11 mouse cellular contexts compared by ENCODE assay signal in the genomic region with DNA sequence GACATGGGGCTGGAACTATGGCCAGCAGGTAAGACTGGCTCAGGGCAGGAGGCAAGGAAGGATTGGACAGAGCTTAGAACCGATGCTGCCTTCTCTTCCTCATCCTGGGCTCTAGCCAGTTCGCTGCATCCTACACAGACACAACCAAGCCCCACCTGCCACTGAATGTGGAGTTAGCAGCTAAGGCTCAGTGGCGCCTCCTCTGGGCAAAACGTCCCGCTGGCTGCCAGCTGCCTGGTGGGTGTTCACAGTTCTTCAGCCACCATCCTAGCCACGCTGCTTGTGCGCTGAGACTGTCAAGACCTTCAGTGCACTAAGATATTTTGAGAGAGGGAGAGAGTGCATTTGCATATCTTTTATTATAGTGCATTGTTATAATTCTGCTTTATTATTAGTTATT. TPM values are rescaled to one million over a fixed set of nuclear protein-coding genes. Genes with fewer than 3 reads are reported as not detected.
DNase-seq lines count a peak whose midpoint lies in the region; TF ChIP-seq lines count a peak whose summit lies in the region.
"Had no signal": no experiment of that assay in that cellular context is flagged by ENCODE, and none has a peak within 500 bp of the region (broad histone marks: within the 10 kb centered on the region; RNA-seq: fewer than 3 reads in every experiment).

No protein-coding gene starts in this region.

- no peak overlapping the region for H3K9ac ChIP-seq in heart, adult 2 months (ENCODE audit: low read depth, low read length)
- H3K9ac ChIP-seq: heart, embryonic 15.5 days; intestine, embryonic 15.5 days; neural tube, embryonic 12.5 days had no signal

- H3K4me3 ChIP-seq in heart, adult 2 months: no peak overlapping the region
- H3K4me3 ChIP-seq in layer of hippocampus, adult 2 months: no peak overlapping the region
- H3K4me3 ChIP-seq: heart, embryonic 15.5 days; intestine, embryonic 15.5 days; neural tube, embryonic 12.5 days had no signal

- peaks cover 2% of the 10 kb centered on the region; the same call in 1 of the 2 replicates for H3K4me1 ChIP-seq in heart, adult 2 months (ENCODE audit: control insufficient read depth, insufficient read depth, low read length)
- H3K4me1 ChIP-seq: heart, embryonic 15.5 days; intestine, embryonic 15.5 days; neural tube, embryonic 12.5 days had no signal

- no peaks in the 10 kb centered on the region for H3K79me2 ChIP-seq in heart, adult 2 months (replicated peaks; ENCODE audit: control insufficient read depth, insufficient read depth, low read length)

- intact Hi-C loops in heart, adult 2 months (cut with DNase I): no loop called here

- TF ChIP-seq POLR2A in heart, adult 2 months (IDR thresholded peaks at IDR 0.05; ENCODE audit: insufficient read depth, low read depth, low read length): no peak

- no peak for DNase-seq in heart, adult 2 months
- no peak for DNase-seq in heart, adult 8-10 months (ENCODE audit: low spot score)
- DNase-seq in right cerebral cortex, adult 2 months (ENCODE audit: low spot score in 2 of 2): peak; percentile 70 to 71
- no peak for DNase-seq in right cerebral cortex, postnatal 4 days
- DNase-seq in layer of hippocampus, adult 2 months (ENCODE audit: low spot score in 2 of 2): peak; percentile 63 to 67
- DNase-seq in spleen, adult 12 weeks (ENCODE audit: low spot score): no peak
- DNase-seq in ovary, postnatal 10 days (ENCODE audit: low spot score): no peak
- DNase-seq: cerebellum, adult 9-10 months had no signal

- no peak for TF ChIP-seq EP300 in heart, adult 2 months (IDR thresholded peaks at IDR 0.05; ENCODE audit: insufficient read depth, low read depth, low read length)

- 66% methylated on average over 7 of the region's 7 CpGs for WGBS in heart, adult 2 months

- no peaks in the 10 kb centered on the region for H3K27me3 ChIP-seq in heart, adult 2 months (ENCODE audit: control insufficient read depth, insufficient read depth, low read length)
- H3K27me3 ChIP-seq: intestine, embryonic 15.5 days; neural tube, embryonic 12.5 days had no signal

- TF ChIP-seq CTCF in heart, adult 2 months (IDR thresholded peaks at IDR 0.05): peak; percentile 8; the same call in 1 of the 2 replicates
- peak; percentile 79 for TF ChIP-seq CTCF in layer of hippocampus, adult 2 months (conservative IDR thresholded peaks at IDR 0.05)

- no peaks in the 10 kb centered on the region for H3K36me3 ChIP-seq in heart, adult 2 months (ENCODE audit: control insufficient read depth, insufficient read depth, low read length)
- H3K36me3 ChIP-seq: heart, embryonic 15.5 days; intestine, embryonic 15.5 days; neural tube, embryonic 12.5 days had no signal

- H3K27ac ChIP-seq in heart, adult 2 months: no peak overlapping the region
- peak overlapping the region; percentile 28; the same call in 1 of the 2 replicates for H3K27ac ChIP-seq in layer of hippocampus, adult 2 months
- H3K27ac ChIP-seq: heart, embryonic 15.5 days; intestine, embryonic 15.5 days; neural tube, embryonic 12.5 days had no signal

RNA-seq across cellular contexts. Expression of a gene that starts 45.2 kb away (rescaled TPM):
- 10 to 100 TPM; 31.3 to 32.5 TPM for total RNA-seq in heart, adult 2 months (2021)
- polyA plus RNA-seq in heart, adult 2 months (2012; rRNA removed): 61.0 and 61.5 TPM in 2 replicates
- 10 to 100 TPM; 29.1 to 42.6 (median 32.1) TPM for total RNA-seq in heart, adult 8-10 months (2022)
- 100 to 1,000 TPM; 194 to 198 TPM for total RNA-seq in layer of hippocampus, adult 2 months (2021)

Comparison
In these comparisons a context has a peak if more than half of its experiments do, and no peak if none do; other contexts are left out.
1. DNase-seq: peak in right cerebral cortex, adult 2 months (2 of 2) and layer of hippocampus, adult 2 months (2 of 2); none in heart, adult 2 months (0 of 2), heart, adult 8-10 months (single experiment), right cerebral cortex, postnatal 4 days (single experiment), spleen, adult 12 weeks (single experiment) and ovary, postnatal 10 days (single experiment).
2. RNA of a gene that starts 45.2 kb away (total RNA-seq): 194 to 198 TPM in layer of hippocampus, adult 2 months; 31.3 to 32.5 TPM in heart, adult 2 months and 29.1 to 42.6 TPM in heart, adult 8-10 months; every median in the first group is over 4 times any median in the second.